Mouse (Mus musculus): Measurements from ENCODE around the gene Ifitm2.

- no peak for TF ChIP-seq NRF1 (IDR thresholded peaks at IDR 0.05; ENCODE audit: insufficient read depth, low read depth, low read length, poor library complexity, severe bottlenecking)
- TF ChIP-seq ELF1 (IDR thresholded peaks at IDR 0.05; ENCODE audit: low read depth, low read length) = no peak
- TF ChIP-seq JUND (IDR thresholded peaks at IDR 0.05; ENCODE audit: low read depth, low read length) = no peak
- TF ChIP-seq CTCF (IDR thresholded peaks at IDR 0.05 in 2 of 3, conservative IDR thresholded peaks at IDR 0.05 in 1 of 3; ENCODE audit: control insufficient read depth in 1 of 3, insufficient read depth in 1 of 3, low read depth in 2 of 3, low read length in 3 of 3, poor library complexity in 1 of 3, severe bottlenecking in 1 of 3) = no peak
- no peak for TF ChIP-seq TAL1 (IDR thresholded peaks at IDR 0.05; ENCODE audit: low read length)
- no peak for TF ChIP-seq EP300 (IDR thresholded peaks at IDR 0.05; ENCODE audit: low read depth in 1 of 2, low read length in 2 of 2)
- TF ChIP-seq POLR2A (IDR thresholded peaks at IDR 0.05; ENCODE audit: control insufficient read depth in 1 of 2, insufficient read depth in 1 of 2, low read depth in 1 of 2, low read length in 2 of 2, poor library complexity in 1 of 2) = no peak
- no peak for TF ChIP-seq MAZ (IDR thresholded peaks at IDR 0.05; ENCODE audit: low read depth, low read length)
- TF ChIP-seq ZMIZ1 (IDR thresholded peaks at IDR 0.05; ENCODE audit: low read depth, low read length) = no peak
Measured at GRCm38 (mm10) chr7:140975465-140975864, 19.7 kb upstream of the Ifitm2 start.
